Mouse (Mus musculus): ENCODE measurements around the gene Map7d1.
A peak's percentile ranks its signal among the peaks of the same experiment; 100 is the strongest.

Gene Map7d1

DNA sequence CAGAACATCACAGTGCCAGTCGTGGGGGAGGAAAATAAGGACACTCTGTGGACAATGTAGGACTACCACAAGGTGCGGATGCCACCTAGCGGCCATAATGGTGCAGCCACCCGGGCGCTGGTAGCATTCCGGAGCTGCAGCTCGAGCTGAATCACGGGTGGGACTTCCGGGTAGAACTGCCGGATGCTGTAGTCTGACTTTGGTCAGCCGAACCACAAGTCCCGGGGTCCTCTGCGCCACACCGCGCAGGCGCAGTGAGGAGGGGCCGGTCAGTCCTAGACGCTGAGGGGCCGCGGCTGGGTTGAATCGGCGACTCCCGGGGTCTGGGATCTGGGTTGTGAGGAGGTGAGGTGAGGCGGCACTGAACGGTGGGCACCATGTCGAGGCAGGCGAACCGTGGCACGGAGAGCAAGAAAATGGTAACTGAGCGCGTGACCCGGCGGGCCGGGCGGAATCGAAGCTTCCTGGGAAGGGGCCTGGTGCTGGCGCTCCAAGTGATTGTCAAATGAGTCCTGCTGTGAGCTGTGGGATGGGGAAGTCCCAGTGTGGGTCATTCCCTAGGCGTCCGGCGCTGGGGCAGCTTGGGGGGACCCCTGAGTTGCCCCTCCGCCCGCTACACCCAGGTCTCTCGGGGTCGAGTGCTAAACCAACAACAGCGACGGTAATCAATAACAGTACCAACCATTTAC lies 6.1 kb upstream of the Map7d1 start, which contains the start of gene Trappc3:
Trappc3 (plus strand) TSS at position 207 of the 689 bp plus-strand sequence.
- peak; percentile 99 for DNase-seq

DNA sequence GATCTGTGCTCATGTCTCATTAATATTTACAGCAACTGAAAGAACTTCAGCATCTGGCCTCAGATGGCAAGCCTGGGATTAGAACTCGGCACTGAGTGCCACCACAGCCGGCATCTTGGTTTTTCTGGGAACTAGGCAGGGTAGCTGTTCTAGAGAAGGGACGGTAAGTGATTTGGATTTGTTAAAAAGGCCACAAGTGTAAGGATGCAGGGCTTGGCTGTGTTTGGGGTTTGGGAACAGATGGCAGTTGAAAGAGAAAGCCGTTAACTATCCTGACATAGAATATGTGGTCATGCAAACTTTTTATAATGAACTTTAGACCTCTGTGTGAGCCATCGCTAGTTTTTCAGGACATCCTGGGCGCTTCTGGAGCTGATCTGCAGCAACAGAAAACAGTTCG lies 5.5 kb upstream of the Map7d1 start:
- no peak for DNase-seq

DNA sequence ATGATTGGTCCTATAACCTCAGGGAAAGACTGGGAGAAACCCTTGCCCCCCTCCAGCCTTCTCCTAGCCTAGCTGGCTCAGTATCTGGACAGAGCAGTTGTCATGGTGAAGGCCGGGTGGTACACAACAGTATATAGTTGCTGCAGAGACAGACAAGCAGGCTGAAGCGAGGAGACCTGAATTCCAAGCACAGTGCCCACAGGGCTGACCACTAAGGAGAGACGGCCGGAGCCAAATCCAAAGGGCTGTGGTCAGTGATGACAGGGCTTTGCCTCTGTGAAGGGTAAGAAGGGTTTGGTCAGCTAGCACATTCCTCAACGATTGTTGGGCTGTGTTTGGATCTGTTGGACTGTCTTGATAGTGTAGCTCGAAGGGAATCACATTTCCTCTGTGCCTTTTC lies 5.1 kb upstream of the Map7d1 start:
- no peak for DNase-seq

DNA sequence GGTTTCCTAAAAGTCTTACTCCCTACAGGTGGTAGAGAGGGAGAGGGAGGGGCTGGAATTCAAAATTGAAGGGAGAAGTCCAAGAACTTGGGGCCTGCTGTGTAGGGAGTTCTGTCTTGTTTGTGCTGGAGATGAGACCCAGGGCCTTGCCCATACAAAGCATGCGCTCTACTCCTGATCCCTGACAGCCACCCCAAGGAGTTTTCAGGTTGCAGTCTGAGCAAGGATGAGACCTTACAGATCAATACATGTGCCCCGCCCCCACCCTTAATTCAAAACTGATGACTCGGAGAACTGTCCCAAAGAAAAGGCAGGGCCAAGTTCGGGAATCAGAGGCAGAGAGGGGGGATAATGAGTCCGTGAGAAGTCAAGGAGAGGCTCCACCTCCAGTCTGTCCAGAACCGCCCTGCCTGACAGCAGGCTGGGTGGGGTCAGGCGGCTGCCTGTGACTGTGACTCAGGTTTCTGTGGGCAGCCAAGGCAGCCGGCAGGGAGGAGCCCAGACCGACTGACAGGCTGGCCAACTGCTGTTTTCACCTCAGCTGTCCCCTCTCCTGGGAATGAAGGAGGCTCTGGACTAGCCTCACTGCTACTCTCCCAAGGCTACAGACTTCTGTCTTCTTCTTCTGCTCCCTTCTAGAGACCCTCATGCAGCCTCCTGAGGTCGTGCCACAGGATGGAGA lies 4.5 kb upstream of the Map7d1 start:
- DNase-seq, result peak; percentile 42

DNA sequence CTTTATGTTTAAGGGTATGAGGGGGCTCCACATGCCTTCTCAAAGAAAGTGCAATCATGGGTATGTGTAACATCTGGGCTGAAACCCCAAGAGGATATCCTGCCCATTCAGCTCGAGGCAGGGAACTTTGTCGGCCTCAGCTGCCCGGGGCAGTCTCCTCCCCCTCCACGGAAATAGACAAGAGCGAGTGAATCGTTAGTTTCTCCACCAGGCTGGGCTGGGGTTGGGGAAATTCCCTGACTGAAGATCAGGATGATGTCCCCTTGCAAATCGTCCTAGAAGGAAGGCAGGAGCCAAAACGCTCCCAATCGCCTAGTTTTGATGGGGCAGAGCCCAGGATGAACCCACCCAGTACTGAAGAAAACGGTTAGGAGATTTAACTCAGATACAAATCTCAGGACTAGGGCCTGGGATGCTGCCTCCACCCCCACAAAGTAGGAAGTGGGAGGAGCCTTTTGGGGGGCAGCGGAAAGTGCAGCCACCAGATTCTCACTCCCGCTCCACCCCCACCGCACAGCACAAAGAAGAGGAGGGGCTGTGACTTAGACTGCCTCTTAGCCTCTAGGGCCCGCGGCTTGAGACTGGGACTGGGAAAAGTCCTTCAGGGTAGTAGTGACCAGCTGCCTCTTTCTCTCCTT lies 3.5 kb upstream of the Map7d1 start:
- DNase-seq, result peak; percentile 78

DNA sequence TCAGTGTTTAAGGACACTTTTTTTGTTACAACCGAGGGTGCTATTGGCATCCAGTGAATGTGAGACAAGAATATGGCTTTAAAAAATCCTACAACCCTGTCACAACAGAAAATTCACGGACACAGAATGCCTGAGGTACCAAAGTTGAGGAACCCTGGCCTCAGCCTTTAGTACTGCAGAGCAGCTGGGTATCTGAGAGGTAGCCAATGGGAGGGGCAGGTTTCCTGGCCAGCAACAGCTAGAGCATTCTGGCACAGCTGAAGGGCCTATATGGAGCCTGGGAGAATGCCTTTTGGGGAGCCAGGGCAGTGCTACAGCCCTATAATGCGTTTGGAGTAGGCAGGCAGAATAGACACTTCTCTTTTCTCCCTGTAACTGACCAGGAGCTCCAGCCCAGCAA lies 2.9 kb upstream of the Map7d1 start:
- DNase-seq, result no peak

DNA sequence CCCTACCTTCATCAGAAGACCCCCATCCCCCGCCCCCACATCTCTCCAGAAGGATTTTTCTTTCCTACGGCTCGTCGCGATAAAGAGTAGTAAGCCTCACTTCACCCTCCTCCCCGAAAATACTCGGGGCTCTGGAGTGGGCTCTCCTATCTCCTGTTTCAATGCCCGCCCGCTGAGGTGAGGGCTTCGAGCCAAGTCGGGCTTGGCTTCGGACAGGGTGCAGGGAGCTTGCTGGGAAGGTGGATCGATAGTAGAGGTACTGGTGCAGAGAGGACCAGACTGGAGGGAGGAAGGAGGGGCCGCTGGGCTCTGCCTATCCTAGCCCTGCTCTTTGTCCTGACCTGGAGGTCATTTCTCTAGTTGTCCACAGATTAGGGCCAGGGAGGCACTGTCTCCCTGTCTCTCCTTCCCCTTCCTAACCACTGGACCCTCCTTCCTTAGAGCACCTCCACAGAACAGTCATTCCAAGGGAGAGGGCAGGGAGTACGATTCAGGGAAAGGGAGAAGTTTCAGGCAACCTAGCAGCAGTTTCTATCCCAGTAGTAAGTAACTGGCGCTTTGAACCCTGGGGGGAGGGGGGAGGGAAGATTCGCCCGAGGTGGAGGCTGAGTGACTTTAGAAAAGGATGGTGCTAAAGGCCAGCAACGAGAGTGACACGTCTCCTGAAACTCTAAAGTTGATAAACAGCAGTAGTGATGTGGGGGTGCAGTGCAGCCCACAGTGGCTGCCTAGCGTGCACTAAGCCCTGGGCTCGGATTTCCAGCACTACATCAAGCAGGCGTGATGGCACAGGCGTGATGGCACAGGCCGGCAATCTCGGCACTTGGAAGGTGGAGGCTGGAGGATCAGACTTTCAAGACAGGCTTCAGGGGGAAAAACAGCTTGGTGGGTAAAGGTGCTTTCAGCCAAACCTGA lies 1.1 kb upstream of the Map7d1 start:
- peak; percentile 44 for DNase-seq

DNA sequence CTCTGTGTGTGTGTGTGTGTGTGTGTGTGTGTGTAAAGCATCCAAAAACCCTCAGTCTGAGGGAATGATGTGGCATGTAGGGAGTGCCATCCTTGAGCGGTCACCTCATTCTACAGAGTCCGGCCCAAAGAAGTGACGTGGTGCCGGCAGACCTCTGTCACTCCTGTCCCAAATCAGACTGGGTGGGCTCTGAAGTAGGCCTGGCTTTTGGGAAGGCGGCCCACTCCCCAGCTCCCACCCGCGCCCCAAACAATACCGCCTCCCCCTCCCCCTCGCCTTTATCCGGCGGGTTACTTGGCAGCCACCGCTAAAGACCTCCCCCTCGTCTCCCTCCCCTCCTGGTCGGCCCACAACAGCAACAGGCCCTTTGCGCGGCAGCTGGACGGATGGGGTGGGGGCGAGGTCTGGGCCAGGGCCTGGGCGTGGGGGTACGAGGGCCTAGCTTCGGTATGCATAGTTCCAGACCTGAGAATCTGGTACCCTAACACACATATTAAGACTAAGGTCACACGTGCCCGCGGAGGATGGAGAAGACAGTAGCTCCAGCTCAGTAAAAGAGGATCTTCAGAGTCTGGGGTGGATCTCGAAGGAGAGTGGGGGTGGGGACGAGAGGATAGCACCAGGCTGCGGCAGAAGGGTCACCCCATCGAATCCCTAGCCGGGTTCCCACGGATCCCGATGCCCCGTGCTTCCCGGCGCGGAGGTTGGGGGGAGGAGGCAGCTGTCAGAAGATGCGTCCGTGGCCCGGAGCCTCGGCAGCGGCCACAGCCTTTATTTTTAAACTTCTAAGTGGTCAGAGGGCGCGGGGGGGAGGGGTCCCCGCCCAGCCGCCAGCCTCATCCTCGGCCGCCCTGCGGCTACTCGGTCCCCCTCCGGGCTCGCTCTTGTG lies 786 bp downstream of the Map7d1 start:
- peak; percentile 73 for DNase-seq

DNA sequence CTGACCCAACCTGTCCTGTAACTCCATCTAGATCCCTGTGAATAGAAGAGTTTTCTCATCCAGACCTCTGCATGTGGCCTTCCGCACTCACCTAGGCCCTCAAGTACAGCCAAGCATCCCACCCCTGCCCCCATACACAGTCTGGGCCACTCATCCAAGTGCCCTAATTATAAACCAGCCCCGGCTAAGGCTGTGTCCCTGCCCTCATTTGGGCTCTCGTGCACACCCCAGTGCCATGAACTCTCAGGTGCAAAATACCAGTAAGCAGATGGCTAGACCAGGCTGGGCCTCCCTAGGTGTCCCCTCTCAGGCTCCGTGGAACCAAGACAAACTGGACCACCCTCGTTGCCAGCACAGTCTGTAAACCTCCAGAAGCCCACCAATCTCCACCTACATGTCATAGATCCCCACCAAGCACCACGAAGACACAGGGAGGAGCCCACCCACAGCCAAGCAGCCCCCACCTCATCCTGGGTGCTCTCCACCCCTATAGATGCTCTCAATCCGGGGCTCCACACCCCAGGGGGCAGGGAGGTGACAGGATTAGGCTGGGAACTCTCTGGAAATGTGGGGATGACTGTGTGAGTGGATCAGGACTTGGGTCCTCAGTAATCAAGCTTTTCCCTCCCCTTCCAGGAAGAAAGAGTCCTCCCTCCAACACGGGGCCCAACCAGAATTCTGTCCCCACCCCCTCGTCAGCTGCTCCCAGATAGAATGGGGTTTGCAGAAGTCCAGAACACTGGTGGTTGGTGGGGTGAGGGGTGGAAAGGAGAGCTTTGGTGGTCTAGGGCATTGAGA lies 1.6 kb downstream of the Map7d1 start:
- DNase-seq, result no peak

DNA sequence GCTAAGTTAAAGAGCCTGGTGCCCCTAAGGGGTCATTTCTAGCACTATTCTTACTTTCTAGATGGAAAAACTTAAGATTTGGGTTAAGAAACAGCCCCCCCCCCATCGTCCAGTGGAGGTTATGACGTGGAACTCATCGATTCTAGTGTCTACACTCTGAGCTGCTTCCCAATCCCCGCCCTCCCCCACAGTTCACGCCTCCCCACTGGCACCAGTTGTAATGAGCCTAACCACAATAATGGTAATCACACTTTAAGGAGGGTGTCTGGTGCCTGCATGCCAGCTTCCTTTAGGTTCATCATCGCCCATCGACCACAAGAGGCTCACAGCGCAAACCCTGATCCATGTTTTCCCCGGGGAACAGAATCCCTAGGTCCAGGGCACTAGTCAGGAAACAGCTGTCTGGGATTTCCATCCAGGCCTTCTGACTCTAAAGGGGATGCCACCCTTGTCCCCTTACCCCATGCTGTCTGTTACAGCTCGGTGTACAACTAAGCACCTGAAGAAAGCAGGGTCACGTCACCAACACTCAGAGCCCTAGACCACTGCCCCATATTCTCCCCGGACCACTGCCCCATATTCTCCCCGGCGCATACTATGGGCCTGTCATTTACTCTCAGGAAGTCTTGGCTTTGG lies 2.4 kb downstream of the Map7d1 start:
- DNase-seq, result no peak

DNA sequence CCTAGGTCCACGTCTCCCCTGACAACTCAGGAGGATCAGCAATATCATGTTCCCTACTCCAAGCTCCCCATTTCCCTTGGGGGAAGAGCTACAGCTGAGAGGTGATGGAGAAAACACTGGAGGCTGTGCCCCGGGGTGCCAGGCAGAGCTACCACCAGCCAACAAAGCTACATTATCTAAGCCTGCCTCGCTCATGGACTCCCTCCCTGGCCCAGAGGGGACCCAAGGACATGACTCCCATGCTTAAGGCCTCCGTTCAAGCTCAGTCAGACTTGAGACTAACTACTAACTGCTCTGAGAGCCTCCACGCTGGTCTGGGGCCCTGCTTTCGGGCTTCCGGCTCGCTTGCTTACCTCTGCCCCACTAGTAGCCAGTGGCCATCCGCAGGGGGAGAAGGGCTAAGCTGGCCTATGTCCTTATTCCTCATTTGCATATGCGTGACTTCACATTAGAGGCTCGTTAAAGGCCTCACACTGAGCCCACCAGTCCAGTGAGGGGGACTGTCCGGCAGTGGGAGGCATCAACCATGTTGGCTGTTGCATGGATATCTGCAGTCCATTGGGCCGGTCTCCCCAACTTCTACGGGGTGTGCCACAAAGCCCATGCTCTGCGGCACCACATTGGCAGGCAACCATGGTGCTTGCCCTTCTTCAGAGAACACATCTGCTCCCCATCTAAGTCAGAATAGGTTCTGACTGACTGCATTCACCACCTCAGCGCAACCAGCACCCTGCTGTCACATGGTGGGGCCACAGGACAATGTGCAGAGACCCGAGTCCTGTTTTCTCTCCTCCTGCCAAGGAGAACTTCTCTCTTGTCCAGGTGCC lies 3.5 kb downstream of the Map7d1 start:
- no peak for DNase-seq

DNA sequence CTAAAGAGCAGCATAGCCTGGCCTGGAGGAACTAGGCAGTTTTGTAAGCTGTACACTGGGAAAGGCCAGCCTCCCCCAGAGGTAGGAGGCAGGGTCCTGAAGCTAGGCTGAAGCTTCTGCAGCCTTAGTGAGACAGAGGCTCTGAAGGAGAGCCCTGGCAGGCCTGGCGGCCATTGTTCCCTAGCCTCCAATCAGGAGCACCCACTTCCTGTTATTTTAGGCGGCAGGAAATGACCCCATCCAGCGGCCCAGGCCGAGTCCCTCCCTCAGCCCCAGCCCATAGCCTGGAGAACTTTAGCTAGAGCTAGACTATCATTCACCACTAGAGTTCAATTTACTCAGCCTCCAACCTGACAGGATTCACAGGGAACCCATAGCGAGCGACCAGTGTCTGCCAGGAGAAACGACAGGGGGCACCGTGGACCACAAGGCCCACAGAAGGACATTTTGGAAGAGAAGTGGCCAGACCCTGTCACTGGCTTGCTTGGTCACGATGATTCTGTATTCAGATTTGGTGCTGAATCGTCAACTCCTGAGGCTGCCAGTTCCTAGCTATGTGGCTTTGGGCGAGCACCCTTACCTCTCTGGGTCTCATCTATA lies 4.4 kb downstream of the Map7d1 start:
- DNase-seq, result no peak

DNA sequence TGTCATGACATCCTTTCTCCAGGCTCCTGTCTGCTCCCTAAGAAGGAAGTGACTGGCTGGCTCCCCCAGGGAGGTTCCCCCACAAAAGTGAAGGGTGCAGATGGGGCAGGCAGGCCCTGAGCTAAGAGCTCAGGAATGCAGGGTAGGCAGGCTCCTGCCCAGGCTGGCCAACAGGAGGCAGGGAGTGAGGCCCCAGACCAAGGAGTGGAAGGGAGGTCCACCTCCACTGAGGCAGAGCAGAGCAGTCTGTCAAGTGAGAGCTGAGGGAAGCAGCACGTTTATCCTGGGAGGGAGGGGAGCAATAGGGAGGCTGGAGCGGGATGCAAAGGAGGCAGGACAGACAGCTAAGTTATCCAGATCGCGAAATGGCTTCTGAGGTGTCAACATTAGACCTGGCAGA lies 5.5 kb downstream of the Map7d1 start:
- DNase-seq, result no peak

DNA sequence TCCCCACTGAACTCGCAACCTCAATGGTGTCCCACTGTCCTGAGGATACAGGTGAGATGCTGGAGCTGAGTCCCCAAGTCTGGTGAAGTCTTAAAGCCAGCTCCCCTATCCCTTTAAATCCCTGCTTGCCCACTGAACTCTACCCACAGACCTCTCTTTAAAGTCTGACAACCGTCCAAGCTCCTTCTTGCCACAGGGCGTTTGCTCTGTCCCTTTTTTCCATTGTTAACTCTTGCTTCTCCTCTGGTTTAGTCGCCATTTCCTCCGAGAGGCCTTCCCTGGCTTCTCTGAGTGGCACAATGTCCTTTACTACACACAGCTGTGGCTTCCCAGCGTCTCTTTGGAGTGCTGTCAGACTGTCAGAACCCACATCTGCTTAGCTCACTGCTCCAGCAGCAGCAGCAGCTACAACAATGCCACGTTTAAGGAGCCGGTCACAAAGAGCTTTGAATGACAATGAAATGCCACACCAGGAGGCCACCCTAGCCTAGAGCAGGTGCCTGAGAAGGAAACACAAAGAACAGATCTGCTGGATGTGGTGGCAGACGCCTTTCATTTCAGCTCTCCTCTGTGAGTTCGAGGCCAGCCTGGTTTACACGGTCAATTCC lies 7.8 kb downstream of the Map7d1 start:
- DNase-seq, result no peak

DNA sequence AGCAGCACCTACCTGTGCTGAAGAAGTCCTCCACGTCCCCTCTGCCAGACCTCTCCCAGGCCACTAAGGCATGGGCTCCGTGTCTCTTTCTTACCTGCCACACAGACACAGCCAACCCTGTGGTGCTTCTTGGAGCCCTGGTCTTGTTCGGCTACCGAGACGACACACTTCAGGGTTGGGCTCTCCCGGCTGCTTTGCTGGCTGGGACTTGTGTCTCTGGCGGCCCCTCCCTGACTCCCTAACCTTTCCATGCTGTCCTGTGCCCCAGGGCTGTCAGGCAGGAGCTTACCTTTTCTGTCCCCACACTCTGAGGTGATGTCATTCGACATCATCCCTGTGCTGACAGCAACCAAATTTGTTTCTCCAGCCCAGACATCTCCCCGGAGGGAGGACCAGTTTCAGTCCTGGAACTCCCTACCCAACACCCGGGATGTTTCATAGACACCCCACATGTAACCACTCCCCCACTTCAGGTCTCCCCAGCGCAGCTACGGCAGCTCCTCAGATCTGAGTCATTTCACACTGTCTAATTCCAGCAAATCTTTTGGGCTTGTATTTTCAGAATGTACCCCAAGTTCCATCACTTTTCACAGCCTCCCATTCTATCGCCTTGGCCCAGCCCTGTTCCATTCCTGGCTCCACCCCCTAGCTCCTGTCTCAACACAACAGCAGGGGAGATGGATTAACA lies 9.8 kb downstream of the Map7d1 start:
- no peak for DNase-seq

DNA sequence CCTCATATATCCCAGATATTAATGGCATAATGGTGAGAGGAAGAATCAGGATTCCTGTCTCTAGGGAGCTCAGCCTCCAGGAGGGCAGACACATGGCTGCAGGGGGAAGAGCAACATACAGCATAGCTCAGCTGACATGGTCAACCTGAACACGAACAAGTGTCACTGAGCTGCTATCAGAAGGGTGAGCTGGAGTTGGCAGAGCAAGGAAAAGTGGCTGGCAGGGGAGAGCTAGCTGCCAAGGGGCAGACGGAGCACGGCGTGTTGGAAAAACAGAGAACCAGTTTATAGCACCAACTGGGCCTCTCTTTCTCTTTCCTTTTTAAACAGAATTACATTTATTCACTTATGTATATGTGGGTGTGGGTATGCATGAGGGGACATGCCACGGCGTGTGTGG lies 13.6 kb downstream of the Map7d1 start:
- no peak for DNase-seq

DNA sequence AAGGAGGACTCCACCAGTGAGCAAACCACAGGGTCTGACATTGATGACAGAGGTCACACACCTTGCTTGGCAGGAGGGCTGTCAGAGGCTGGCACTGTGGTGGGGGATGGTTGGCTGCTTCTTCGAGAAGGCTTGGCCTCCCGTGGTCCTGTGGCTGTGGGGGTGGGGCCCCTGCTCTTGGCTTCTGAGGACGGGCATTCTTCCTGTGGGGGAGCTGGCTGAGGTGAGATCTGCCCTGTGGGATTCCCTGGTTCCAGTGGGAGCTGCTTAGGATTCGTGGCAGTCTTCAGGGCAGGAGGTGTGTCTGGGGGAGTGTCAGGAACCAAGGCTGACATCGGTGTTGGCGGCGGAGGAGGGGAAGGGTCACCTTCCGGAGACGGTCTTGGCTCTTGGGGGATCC lies 14.2 kb downstream of the Map7d1 start:
- no peak for DNase-seq

DNA sequence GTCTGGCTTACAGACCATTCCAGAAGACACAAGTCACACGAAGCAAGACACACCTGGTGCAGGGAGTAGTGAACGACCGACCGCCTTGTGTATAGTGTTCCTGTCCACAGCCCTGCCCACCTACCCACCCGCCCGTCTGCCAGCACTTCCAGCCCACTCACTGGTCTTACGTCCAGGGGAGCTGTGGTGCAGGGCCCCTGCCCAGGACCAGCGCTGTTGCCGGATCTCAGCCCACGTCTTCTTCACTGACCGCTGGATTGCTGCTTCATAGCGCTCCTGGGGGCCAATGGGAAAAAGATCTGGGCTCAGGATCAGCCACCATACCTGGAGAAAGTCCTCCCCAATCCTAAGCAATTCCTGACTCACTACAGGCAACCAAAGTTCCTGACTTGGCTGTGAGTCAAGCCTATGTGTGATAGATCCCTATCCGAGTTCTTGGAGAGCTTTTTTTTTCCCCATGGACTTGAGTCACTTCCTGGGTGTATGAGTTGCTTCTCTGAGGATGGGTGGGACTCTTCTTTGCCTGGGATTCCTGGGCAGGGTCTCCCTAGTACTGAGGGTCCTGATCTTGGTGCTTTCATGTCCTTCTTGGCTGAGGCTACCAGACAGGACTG lies 16.2 kb downstream of the Map7d1 start:
- DNase-seq, result no peak

Data from thymus, postnatal 4 days (tissue).